Mouse (Mus musculus) frontal cortex, postnatal 14 days (tissue): ENCODE measurements at regions not wholly inside any gene's neighbourhood (a gene's known extent, or its start where the extent isn't known, plus 50 kb on each side); places are given as distances from the start of the nearest gene placed in this dataset.
A peak's percentile ranks its signal among the peaks of the same experiment; 100 is the strongest.

Experiments
- DNase-seq, 2 experiments: peaks; one replicate each; pipeline ENCODE4 v3.0.0; 2022; ENCODE audit warnings: low spot score in 2 of 2

- peak in 1 of 2 experiments; percentile 12 for DNase-seq
Observed at GRCm38 (mm10) chr4:56070664-56071334, 538.5 kb upstream of the Klf4 start.

GRCm38 (mm10) chr4:56068859-56069258 is 536.6 kb upstream of the Klf4 start:
- no peak for DNase-seq

- no peak for DNase-seq
Observed at GRCm38 (mm10) chr4:56064657-56065056, 532.4 kb upstream of the Klf4 start.

- DNase-seq, result no peak
Observed at GRCm38 (mm10) chr4:56051792-56052380, 519.6 kb upstream of the Klf4 start.

GRCm38 (mm10) chr4:56039327-56039726 is 507.1 kb upstream of the Klf4 start:
- no peak for DNase-seq

GRCm38 (mm10) chr4:56036334-56036733 is 504.1 kb upstream of the Klf4 start:
- DNase-seq, result no peak

- no peak for DNase-seq
Observed at GRCm38 (mm10) chr4:56035543-56035942, 503.3 kb upstream of the Klf4 start.

- DNase-seq, result no peak
Observed at GRCm38 (mm10) chr4:56028441-56028840, 496.2 kb upstream of the Klf4 start.

GRCm38 (mm10) chr4:56027258-56027657 is 495.0 kb upstream of the Klf4 start:
- DNase-seq, result no peak

GRCm38 (mm10) chr4:56024478-56024877 is 492.2 kb upstream of the Klf4 start:
- DNase-seq, result no peak

- DNase-seq, result no peak
Observed at GRCm38 (mm10) chr4:56018212-56018611, 485.9 kb upstream of the Klf4 start.

GRCm38 (mm10) chr4:56015481-56015880 is 483.2 kb upstream of the Klf4 start:
- DNase-seq, result no peak

GRCm38 (mm10) chr4:56008287-56008686 is 476.0 kb upstream of the Klf4 start:
- no peak for DNase-seq

- no peak for DNase-seq
Observed at GRCm38 (mm10) chr4:56004227-56004626, 472.0 kb upstream of the Klf4 start.

- DNase-seq, result no peak
Observed at GRCm38 (mm10) chr4:56001312-56001731, 469.1 kb upstream of the Klf4 start.

GRCm38 (mm10) chr4:55984026-55984425 is 451.8 kb upstream of the Klf4 start:
- DNase-seq, result no peak

- no peak for DNase-seq
Observed at GRCm38 (mm10) chr4:55978539-55978938, 446.3 kb upstream of the Klf4 start.

GRCm38 (mm10) chr4:55976265-55976664 is 444.0 kb upstream of the Klf4 start:
- DNase-seq, result no peak

- DNase-seq, result no peak
Observed at GRCm38 (mm10) chr4:55973706-55974105, 441.4 kb upstream of the Klf4 start.

GRCm38 (mm10) chr4:55972235-55972819 is 440.1 kb upstream of the Klf4 start:
- peak in 1 of 2 experiments; percentile 5 for DNase-seq

- no peak for DNase-seq
Observed at GRCm38 (mm10) chr4:55960063-55960462, 427.8 kb upstream of the Klf4 start.

GRCm38 (mm10) chr4:55953701-55954100 is 421.4 kb upstream of the Klf4 start:
- DNase-seq, result no peak

- DNase-seq, result no peak
Observed at GRCm38 (mm10) chr4:55952220-55952619, 420.0 kb upstream of the Klf4 start.
